Mouse (Mus musculus) midbrain, embryonic 16.5 days (tissue): ENCODE results near the gene Rilpl1. TPM values are rescaled to one million over a fixed set of nuclear protein-coding genes. Genes with fewer than 3 reads are reported as not detected.

ENCODE experiments used
- ATAC-seq: fragments of 200-750 bp; cut with Nextera tagmentation; 2 replicates; pipeline ENCODE4 v1.8.0; 2017; ENCODE audit warnings: moderate TSS enrichment
- H3K27ac ChIP-seq: fragments of 300-500 bp; sonication (generic); 2 replicates; pipeline ENCODE4 v1.5.1; 2014; ENCODE audit warnings: mild to moderate bottlenecking, low read length, mixed read lengths
- H3K27me3 ChIP-seq: fragments of 300-500 bp; sonication (generic); 2 replicates; pipeline ENCODE4 v1.6.1; 2014; ENCODE audit warnings: low read depth, low read length, mixed read lengths; ENCODE audit not compliant: control insufficient read depth, insufficient read depth
- H3K36me3 ChIP-seq: fragments of 300-500 bp; sonication (generic); 2 replicates; pipeline ENCODE4 v1.6.1; 2014; ENCODE audit warnings: mild to moderate bottlenecking, low read length, moderate library complexity, mixed read lengths; ENCODE audit not compliant: control insufficient read depth, insufficient read depth
- H3K4me1 ChIP-seq: fragments of 300-500 bp; sonication (generic); 2 replicates; pipeline ENCODE4 v1.6.1; 2014; ENCODE audit warnings: mild to moderate bottlenecking, low read length, mixed read lengths; ENCODE audit not compliant: control insufficient read depth, insufficient read depth
- H3K4me2 ChIP-seq: fragments of 300-500 bp; sonication (generic); 2 replicates; pipeline ENCODE4 v1.6.1; 2014; ENCODE audit warnings: mild to moderate bottlenecking, low read length, mixed read lengths
- H3K4me3 ChIP-seq: fragments of 300-500 bp; sonication (generic); 2 replicates; pipeline ENCODE4 v1.5.1; 2014; ENCODE audit warnings: low read depth, mild to moderate bottlenecking, low read length, moderate library complexity, mixed read lengths
- H3K9ac ChIP-seq: fragments of 300-500 bp; sonication (generic); 2 replicates; pipeline ENCODE4 v1.6.1; 2014; ENCODE audit warnings: low read depth, low read length, mixed read lengths
- H3K9me3 ChIP-seq: fragments of 300-500 bp; sonication (generic); replicated peaks from 2 replicates; pipeline ENCODE4 v1.6.1; 2014; ENCODE audit warnings: mild to moderate bottlenecking, low read length, mixed read lengths; ENCODE audit not compliant: control insufficient read depth, poor library complexity, severe bottlenecking
- WGBS: fragments of 180-500 bp; shearing (Covaris S2); extraction: QIAGEN DNeasy Blood & Tissue Kit; methylation state at CpG from one replicate; pipeline ENCODE4 v1.1.7; 2014; 5-methylcytosine and 5-hydroxymethylcytosine counted together
- polyA plus RNA-seq: library from polyadenylated mRNA; unstranded; fragments of >200 nt; fragmentation: Nextera tagmentation; extraction: Ambion mirVana; gene quantifications from 2 replicates; pipeline ENCODE4 v1.2.1, GENCODE M21; 2015

The Rilpl1 gene
- polyA plus RNA-seq, 1 experiment from 2014 or later: 11.7 TPM

DNA sequence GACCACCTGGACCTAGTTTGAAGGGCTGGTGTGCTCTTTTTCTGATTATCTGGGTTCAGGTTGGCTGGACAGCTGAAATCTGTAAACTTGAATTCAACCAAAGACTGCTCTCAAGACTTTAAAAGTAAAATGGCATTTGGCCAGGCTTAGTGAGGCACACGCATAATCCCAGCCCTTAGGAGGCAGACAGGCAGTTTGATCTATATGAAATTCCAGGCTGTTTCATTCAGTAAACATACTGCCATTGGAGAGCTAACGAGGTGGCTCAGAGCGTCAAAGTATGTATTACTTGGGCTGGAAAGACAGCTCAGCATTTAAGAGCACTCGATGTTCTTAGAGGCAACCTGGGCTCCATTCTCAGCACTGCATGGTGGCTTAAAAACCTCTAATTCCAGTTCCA lies 39.5 kb downstream of the Rilpl1 start:
- Histone ChIP-seq H3K9ac (no peak overlapping the region), H3K27me3 (no peaks in the 10 kb centered on the region), H3K4me3 (no peak overlapping the region), H3K4me1 (no peaks in the 10 kb centered on the region), H3K27ac (no peak overlapping the region), H3K9me3 (no peaks in the 10 kb centered on the region), H3K36me3 (peaks cover 13% of the 10 kb centered on the region), H3K4me2 (no peak overlapping the region)
- WGBS: 79% methylated on average over 4 of the region's 4 CpGs
- no peak for ATAC-seq

DNA sequence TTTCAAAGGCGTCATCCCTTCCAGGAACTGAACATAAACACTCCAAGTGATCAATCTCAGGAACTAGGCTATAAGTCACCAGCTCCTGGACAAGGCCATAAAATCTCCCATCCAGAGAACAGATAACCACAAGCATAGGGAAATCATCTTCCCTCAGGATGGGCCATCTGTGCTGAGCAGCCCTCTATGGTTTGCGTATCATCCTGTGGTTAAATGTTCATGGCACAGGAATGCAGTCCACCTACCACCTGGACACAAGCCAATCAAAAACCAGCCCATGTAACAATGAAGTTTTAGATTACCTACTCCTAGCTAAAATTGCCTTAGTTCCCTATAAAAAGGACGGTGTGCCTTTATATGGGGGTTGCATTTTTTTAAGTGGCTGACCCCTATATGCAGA lies 42.3 kb downstream of the Rilpl1 start:
- whole genome bisulfite sequencing: 98% methylated on average over 3 of the region's 3 CpGs
- no peak for ATAC-seq
- H3K27me3 ChIP-seq: no peaks in the 10 kb centered on the region

DNA sequence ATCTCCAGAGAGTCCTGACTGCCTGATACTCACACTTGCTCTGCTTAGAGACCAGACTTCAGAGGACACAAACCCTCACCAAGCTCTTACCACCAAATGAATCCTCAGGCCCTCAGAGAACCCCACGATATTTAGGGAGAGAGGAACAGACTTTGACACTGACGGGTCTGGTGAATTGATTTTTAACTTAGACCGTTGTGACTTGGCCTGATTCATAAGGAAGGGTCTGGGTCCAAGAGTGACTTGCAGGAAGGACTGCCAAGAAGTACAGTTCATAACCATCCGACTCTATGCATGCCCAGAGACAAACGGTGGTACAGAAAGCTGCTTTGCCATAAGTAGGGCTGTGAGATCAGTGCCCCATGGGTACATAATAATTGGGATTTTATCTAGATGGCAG lies 45.5 kb downstream of the Rilpl1 start:
- no peak for ATAC-seq
- 85% methylated on average over 5 of the region's 5 CpGs for whole genome bisulfite sequencing

More for the DNA sequence above, 42.3 kb downstream of the Rilpl1 start:
- Histone ChIP-seq H3K4me2 (no peak overlapping the region), H3K36me3 (peaks cover 13% of the 10 kb centered on the region), H3K9me3 (no peaks in the 10 kb centered on the region), H3K27ac (no peak overlapping the region), H3K4me1 (peaks cover 8% of the 10 kb centered on the region), H3K4me3 (no peak overlapping the region), H3K9ac (no peak overlapping the region)

DNA sequence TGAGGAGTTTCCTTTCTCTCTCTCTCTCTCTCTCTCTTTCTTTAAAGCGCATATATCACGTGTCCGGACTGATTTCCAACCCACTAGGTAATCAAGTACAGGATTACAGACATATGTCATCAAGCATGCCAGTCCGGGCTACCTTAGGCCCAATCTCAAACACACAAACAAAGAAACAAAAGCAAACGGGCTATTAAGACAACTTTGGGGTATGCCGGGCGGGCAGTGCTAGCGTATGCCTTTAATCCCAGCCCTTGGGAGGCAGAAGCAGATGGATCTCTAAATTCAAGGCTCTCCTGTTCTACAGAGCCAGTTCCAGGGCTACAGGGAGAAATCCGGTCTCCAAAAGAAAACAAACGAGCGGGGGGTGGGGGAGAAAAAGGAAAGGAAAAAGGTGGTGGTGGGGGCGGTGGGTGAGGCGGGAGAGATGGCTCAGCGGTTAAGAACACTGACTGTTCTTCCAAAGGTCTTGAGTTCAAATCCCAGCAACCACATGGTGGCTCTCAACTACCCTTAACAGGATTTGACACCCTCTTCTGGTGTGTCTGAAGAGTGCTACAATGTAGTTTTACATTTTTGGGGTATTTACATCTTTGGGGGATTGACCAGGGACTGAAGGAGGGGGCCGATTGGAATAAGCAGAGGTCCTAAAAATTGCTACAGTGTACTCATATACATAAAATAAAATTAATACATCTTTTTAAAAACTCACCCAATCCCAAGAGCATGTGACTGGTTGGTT lies 47.4 kb downstream of the Rilpl1 start:
- no peaks in the 10 kb centered on the region for H3K27me3 ChIP-seq
- peak; percentile 58 for ATAC-seq
- WGBS: 8% methylated on average over 15 of the region's 15 CpGs

More for the DNA sequence above, 45.5 kb downstream of the Rilpl1 start:
- no peak overlapping the region for H3K9ac ChIP-seq
- no peak overlapping the region for H3K4me2 ChIP-seq
- peaks cover 11% of the 10 kb centered on the region for H3K4me1 ChIP-seq
- no peak overlapping the region for H3K4me3 ChIP-seq
- no peak overlapping the region for H3K27ac ChIP-seq
- H3K9me3 ChIP-seq: no peaks in the 10 kb centered on the region
- H3K27me3 ChIP-seq: no peaks in the 10 kb centered on the region
- H3K36me3 ChIP-seq: peaks cover 3% of the 10 kb centered on the region; the same call in 1 of the 2 replicates

DNA sequence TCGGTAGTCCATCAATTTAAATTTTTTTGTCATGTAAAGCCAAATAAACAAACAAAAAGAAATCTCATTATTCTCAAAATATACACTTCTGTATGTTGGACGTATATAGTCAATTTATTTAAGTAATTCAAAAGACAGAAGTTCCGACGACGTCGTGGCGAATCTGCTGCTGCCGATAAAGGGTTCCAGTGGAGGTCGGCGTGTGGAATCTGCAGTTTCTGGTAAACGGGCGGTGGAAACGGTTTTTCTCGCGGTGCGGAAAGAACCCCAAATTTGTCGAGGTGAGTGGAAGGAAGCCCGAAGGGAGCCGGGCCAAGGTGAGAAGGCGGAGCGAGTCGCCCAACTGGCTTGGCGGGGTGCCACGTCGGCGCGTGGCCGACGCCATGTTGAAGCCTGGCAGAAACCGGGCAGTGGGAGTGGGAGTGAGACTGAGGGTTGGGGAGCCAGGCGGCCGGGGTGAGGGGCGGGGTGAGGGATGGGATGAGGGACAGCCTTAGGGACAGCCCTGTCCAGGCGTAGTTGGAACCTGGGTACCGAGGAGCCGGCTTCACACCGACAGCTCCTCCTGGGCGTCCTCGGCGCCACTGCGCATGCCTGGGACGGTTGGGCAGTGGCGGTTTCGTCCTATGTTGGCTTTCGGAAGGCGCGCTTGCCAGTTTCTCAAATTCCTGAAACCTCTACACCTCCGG lies 48.1 kb downstream of the Rilpl1 start, which contains the start of gene Snrnp35:
Gene Snrnp35 (plus strand): TSS at position 169 of the 689 bp plus-strand sequence.
- H3K9ac ChIP-seq: peak within 1 kb of the TSS; percentile 86
- no peaks in the 10 kb centered on the region for H3K27me3 ChIP-seq
- peak within 1 kb of the TSS; percentile 80 for H3K4me2 ChIP-seq
- H3K4me1 ChIP-seq: peaks cover 18% of the 10 kb centered on the region
- H3K9me3 ChIP-seq: no peaks in the 10 kb centered on the region
- H3K36me3 ChIP-seq: no peaks in the 10 kb centered on the region
- H3K4me3 ChIP-seq: peak within 1 kb of the TSS; percentile 70
- peak; percentile 89 for ATAC-seq
- H3K27ac ChIP-seq: peak within 1 kb of the TSS; percentile 98
- WGBS: under 1% methylated on average over 48 of the region's 48 CpGs

More for the DNA sequence above, 47.4 kb downstream of the Rilpl1 start:
- peak overlapping the region; percentile 64 for H3K4me2 ChIP-seq
- no peaks in the 10 kb centered on the region for H3K36me3 ChIP-seq
- H3K9me3 ChIP-seq: no peaks in the 10 kb centered on the region
- H3K9ac ChIP-seq: peak overlapping the region; percentile 86
- H3K4me1 ChIP-seq: peaks cover 13% of the 10 kb centered on the region
- H3K27ac ChIP-seq: peak overlapping the region; percentile 98
- peak overlapping the region; percentile 70 for H3K4me3 ChIP-seq

DNA sequence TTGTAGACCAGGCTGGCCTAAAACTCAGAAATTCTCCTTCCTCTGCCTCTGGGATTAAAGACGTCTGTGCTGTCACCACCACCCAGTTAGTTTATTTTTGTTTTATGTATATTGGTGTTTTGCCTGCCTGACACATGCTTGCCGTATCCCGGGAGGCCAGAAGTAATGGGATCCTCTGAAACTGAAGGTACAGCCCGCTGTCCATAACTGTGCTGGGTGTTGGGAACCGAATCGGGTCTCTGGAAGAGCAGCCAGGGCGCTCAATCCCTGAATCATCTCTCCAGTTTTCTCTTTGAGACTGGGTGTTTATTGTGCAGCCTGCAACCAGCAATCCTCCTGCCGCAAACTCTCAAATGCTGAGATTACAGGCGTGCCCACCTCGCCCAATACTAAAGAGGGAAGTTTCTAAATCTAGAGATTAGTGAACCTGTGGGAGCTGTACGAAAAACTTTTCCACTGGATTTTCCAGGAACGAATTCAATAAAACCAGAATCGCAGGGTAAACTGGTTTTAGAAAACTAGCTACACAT lies 48.7 kb downstream of the Rilpl1 start:
- no peaks in the 10 kb centered on the region for H3K27me3 ChIP-seq
- peak overlapping the region; percentile 98 for H3K27ac ChIP-seq
- no peak for ATAC-seq
- H3K4me3 ChIP-seq: peak overlapping the region; percentile 70
- peak overlapping the region; percentile 80 for H3K4me2 ChIP-seq
- peaks cover 18% of the 10 kb centered on the region for H3K4me1 ChIP-seq
- no peaks in the 10 kb centered on the region for H3K36me3 ChIP-seq
- H3K9ac ChIP-seq: peak overlapping the region; percentile 65
- no peaks in the 10 kb centered on the region for H3K9me3 ChIP-seq
- 6% methylated on average over 13 of the region's 13 CpGs for WGBS

DNA sequence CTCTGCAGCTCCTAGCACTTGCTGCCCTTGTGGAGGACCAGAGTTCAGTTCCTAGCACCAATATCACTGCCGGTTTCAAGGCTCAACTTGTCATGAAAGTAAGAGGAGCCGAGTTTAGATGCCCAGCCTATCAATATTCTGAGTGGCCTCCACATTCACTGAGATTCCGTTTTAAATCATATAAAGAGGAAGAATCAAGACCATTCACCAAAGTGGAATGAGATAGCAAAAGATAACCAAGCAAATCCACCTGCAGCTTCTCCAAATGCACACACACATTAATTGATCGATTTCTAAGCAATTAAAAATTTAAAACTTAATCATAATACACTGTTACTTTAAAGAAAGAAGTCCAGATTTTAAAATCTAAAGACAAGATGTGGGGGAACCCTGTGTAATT lies 49.5 kb downstream of the Rilpl1 start:
- Histone ChIP-seq H3K36me3 (no peaks in the 10 kb centered on the region), H3K9ac (no peak overlapping the region), H3K27ac (no peak overlapping the region), H3K4me2 (no peak overlapping the region), H3K27me3 (no peaks in the 10 kb centered on the region), H3K4me3 (no peak overlapping the region), H3K4me1 (peaks cover 24% of the 10 kb centered on the region), H3K9me3 (no peaks in the 10 kb centered on the region)
- WGBS: 87% methylated on average over 4 of the region's 4 CpGs
- no peak for ATAC-seq

DNA sequence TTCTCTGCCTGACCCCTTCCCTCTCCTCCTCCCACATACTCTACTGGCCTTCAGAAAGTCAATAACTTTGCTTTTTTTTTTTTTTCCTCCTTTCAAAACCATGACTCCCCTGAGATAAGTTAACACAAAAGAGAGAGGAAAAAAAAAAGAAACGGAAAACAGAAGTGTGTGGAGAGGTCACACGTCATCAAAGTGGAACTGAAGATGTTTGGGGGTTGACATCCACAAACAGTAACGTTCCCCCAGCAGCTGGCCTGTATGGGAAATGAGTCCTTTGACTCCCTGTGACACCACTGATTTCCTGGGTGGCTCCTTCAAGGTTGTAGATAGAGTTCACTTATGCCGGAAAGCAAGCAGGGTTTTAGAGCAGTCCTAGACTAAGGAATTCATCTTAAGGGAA lies 51.1 kb downstream of the Rilpl1 start:
- no peak overlapping the region for H3K4me3 ChIP-seq
- no peak overlapping the region for H3K9ac ChIP-seq
- H3K9me3 ChIP-seq: no peaks in the 10 kb centered on the region
- H3K27ac ChIP-seq: no peak overlapping the region
- H3K36me3 ChIP-seq: no peaks in the 10 kb centered on the region
- H3K4me1 ChIP-seq: peaks cover 33% of the 10 kb centered on the region
- no peak for ATAC-seq
- no peaks in the 10 kb centered on the region for H3K27me3 ChIP-seq
- 79% methylated on average over 4 of the region's 4 CpGs for WGBS
- H3K4me2 ChIP-seq: no peak overlapping the region

DNA sequence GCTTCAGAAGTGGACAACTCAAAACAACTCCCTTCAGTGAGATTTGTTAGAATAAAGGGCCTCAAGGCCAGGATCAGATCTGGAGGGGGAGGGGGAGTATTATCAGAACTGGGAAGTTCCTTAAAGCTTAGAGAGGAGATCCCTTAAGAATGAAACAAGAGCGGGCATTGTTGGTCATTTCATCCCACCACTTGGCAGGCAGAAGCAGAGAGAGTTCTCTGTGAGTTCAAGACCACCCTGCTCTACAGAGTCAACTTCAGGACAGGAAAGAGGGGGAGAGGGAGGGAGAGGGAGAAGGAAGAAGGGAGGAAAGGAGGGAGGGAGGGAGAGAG lies 52.4 kb downstream of the Rilpl1 start:
- H3K4me3 ChIP-seq: peak overlapping the region; percentile 63; the same call in 1 of the 2 replicates
- H3K36me3 ChIP-seq: no peaks in the 10 kb centered on the region
- H3K27ac ChIP-seq: peak overlapping the region; percentile 38; the same call in 1 of the 2 replicates
- ATAC-seq: no peak
- H3K4me1 ChIP-seq: peaks cover 25% of the 10 kb centered on the region
- WGBS: 78% methylated on average over 1 of the region's 1 CpGs
- H3K4me2 ChIP-seq: peak overlapping the region; percentile 78
- H3K27me3 ChIP-seq: no peaks in the 10 kb centered on the region
- H3K9me3 ChIP-seq: no peaks in the 10 kb centered on the region
- no peak overlapping the region; the same call in 1 of the 2 replicates for H3K9ac ChIP-seq
